In the genomic region with DNA sequence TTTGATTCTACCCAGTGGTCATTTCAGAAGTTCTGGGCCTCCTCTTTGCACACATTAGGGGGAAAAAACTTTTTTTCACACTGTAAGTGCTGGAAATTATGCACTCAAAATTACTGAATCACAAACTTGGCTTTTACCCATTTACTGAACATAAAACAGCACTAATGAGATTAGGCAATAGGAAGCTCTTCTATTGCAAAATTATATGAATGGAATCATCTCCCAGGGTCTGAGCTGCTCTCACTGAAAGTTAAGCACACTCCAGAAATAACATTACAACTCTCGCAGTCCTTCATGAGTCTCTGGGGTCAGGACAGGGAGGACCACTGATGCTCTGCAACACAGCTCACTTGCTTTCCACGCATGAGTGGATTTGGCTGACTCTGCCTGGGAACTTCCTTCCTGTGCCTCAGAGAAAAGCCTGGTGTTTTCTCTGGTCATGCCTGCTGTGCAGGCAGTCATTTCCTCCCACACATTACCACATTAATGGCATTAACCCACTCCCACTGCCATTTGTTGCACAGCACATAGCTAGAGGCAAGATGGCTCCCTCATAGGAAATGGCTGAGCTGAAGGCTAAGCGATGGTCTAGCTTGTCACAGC, we compare ENCODE assay signal across 17 mouse cellular contexts.
DNase-seq lines count a peak whose midpoint lies in the region; ATAC-seq and TF ChIP-seq lines count a peak whose summit lies in the region.
"Had no signal": no experiment of that assay in that cellular context is flagged by ENCODE, and none has a peak within 500 bp of the region (broad histone marks: within the 10 kb centered on the region; RNA-seq: fewer than 3 reads in every experiment).

No protein-coding gene starts in this region.

- H3K27ac ChIP-seq in hindbrain, postnatal 0 days, result no peak overlapping the region
- no peak overlapping the region for H3K27ac ChIP-seq in hindbrain, embryonic 12.5 days
- no peak overlapping the region for H3K27ac ChIP-seq in forebrain, embryonic 11.5 days (ENCODE audit: low read depth, low read length)
- no peak overlapping the region for H3K27ac ChIP-seq in layer of hippocampus, adult 2 months
- H3K27ac ChIP-seq: forebrain, embryonic 13.5 days; liver, embryonic 14.5 days had no signal

- TF ChIP-seq CTCF in hindbrain, postnatal 0 days (IDR thresholded peaks at IDR 0.05; ENCODE audit: low read depth), result no peak
- TF ChIP-seq CTCF in layer of hippocampus, adult 2 months (conservative IDR thresholded peaks at IDR 0.05), result no peak

- H3K4me1 ChIP-seq in hindbrain, postnatal 0 days (ENCODE audit: insufficient read depth, low read length), result no peaks in the 10 kb centered on the region
- no peaks in the 10 kb centered on the region; the same call in 1 of the 2 replicates for H3K4me1 ChIP-seq in hindbrain, embryonic 12.5 days
- H3K4me1 ChIP-seq in forebrain, embryonic 11.5 days (replicated peaks; ENCODE audit: control insufficient read depth, insufficient read depth, low read length), result no peaks in the 10 kb centered on the region
- H3K4me1 ChIP-seq: forebrain, embryonic 13.5 days had no signal

- H3K9ac ChIP-seq in hindbrain, postnatal 0 days (replicated peaks; ENCODE audit: low read length), result no peak overlapping the region
- no peak overlapping the region for H3K9ac ChIP-seq in hindbrain, embryonic 12.5 days
- no peak overlapping the region for H3K9ac ChIP-seq in forebrain, embryonic 11.5 days (ENCODE audit: low read length)
- H3K9ac ChIP-seq: forebrain, embryonic 13.5 days; liver, embryonic 14.5 days had no signal

- ATAC-seq in hindbrain, postnatal 0 days, result no peak
- no peak for ATAC-seq in hindbrain, embryonic 12.5 days (ENCODE audit: low FRiP score)
- peak; percentile 65 for ATAC-seq in inflammation-experienced regulatory T-cells, adult 6 months
- ATAC-seq in forebrain, embryonic 11.5 days (replicated peaks; ENCODE audit: low FRiP score), result no peak
- ATAC-seq: forebrain, embryonic 13.5 days; intestine, embryonic 16.5 days had no signal

- no peaks in the 10 kb centered on the region for H3K36me3 ChIP-seq in hindbrain, postnatal 0 days (ENCODE audit: insufficient read depth, low read length)
- no peaks in the 10 kb centered on the region for H3K36me3 ChIP-seq in hindbrain, embryonic 12.5 days
- H3K36me3 ChIP-seq in forebrain, embryonic 11.5 days (ENCODE audit: control insufficient read depth, insufficient read depth, low read length), result no peaks in the 10 kb centered on the region

- H3K9me3 ChIP-seq in hindbrain, postnatal 0 days (ENCODE audit: low read length), result no peaks in the 10 kb centered on the region
- no peaks in the 10 kb centered on the region for H3K9me3 ChIP-seq in hindbrain, embryonic 12.5 days (replicated peaks)
- no peaks in the 10 kb centered on the region for H3K9me3 ChIP-seq in forebrain, embryonic 11.5 days (ENCODE audit: control insufficient read depth, low read length)
- H3K9me3 ChIP-seq: forebrain, embryonic 13.5 days had no signal

- no peak overlapping the region for H3K4me3 ChIP-seq in hindbrain, postnatal 0 days (ENCODE audit: low read length)
- no peak overlapping the region for H3K4me3 ChIP-seq in hindbrain, embryonic 12.5 days
- no peak overlapping the region for H3K4me3 ChIP-seq in forebrain, embryonic 11.5 days (ENCODE audit: low read depth, low read length)
- no peak overlapping the region for H3K4me3 ChIP-seq in layer of hippocampus, adult 2 months
- H3K4me3 ChIP-seq: forebrain, embryonic 13.5 days had no signal

- peak; percentile 9 for DNase-seq in hindbrain, postnatal 0 days (ENCODE audit: low spot score)
- DNase-seq in retina, postnatal 1 day, result peak; percentile 53
- DNase-seq in retina, embryonic 14.5 days (ENCODE audit: low spot score), result no peak
- no peak for DNase-seq in forebrain, embryonic 11.5 days (ENCODE audit: low spot score)
- DNase-seq in ovary, postnatal 14 days (ENCODE audit: low spot score), result no peak
- DNase-seq in layer of hippocampus, adult 2 months (ENCODE audit: low spot score in 2 of 2), result no peak
- DNase-seq: adrenal gland, postnatal 14 days; cerebellum, adult 11-12 months; gastrocnemius, postnatal 36 days; lung, postnatal 36 days; right cerebral cortex, postnatal 14 days; thymus, postnatal 25 days had no signal

- H3K4me2 ChIP-seq in hindbrain, postnatal 0 days (ENCODE audit: low read depth, low read length), result no peak overlapping the region
- H3K4me2 ChIP-seq in hindbrain, embryonic 12.5 days (replicated peaks), result no peak overlapping the region
- H3K4me2 ChIP-seq in forebrain, embryonic 11.5 days (ENCODE audit: low read depth, low read length, severe bottlenecking), result no peak overlapping the region
- H3K4me2 ChIP-seq: forebrain, embryonic 13.5 days had no signal

- WGBS in hindbrain, postnatal 0 days, result 56% methylated on average over 3 of the region's 3 CpGs
- 53% methylated on average over 3 of the region's 3 CpGs for WGBS in hindbrain, embryonic 12.5 days
- 80% methylated on average over 3 of the region's 3 CpGs for WGBS in forebrain, embryonic 11.5 days

- H3K27me3 ChIP-seq in hindbrain, postnatal 0 days (ENCODE audit: insufficient read depth, low read length), result no peaks in the 10 kb centered on the region
- no peaks in the 10 kb centered on the region for H3K27me3 ChIP-seq in hindbrain, embryonic 12.5 days
- H3K27me3 ChIP-seq in forebrain, embryonic 11.5 days (ENCODE audit: control insufficient read depth, insufficient read depth, low read length), result no peaks in the 10 kb centered on the region
- H3K27me3 ChIP-seq: forebrain, embryonic 13.5 days had no signal

Comparison
In these comparisons a context has a peak if more than half of its experiments do, and no peak if none do; other contexts are left out.
1. DNase-seq: peak in hindbrain, postnatal 0 days (single experiment) and retina, postnatal 1 day (single experiment); none in retina, embryonic 14.5 days (single experiment), forebrain, embryonic 11.5 days (single experiment), ovary, postnatal 14 days (single experiment) and layer of hippocampus, adult 2 months (0 of 2).